Mouse (Mus musculus) thymus, adult 2 months (tissue): Measurements from ENCODE around the gene Dclk1. TPM values are rescaled to one million over a fixed set of nuclear protein-coding genes. Genes with fewer than 3 reads are reported as not detected.

Experiments used
- DNase-seq: peaks from one replicate; pipeline ENCODE4 v3.0.0; 2021
- H3K27ac ChIP-seq: fragments of 200-500 bp; 2 replicates; pipeline ENCODE4 v1.5.1; 2012; ENCODE audit warnings: low read length, control low read depth; ENCODE audit not compliant: control insufficient read depth, insufficient read depth
- H3K27me3 ChIP-seq: fragments of 200-500 bp; 2 replicates; pipeline ENCODE4 v1.6.1; 2012; ENCODE audit warnings: mild to moderate bottlenecking, low read length, moderate library complexity, mixed read lengths; ENCODE audit not compliant: control insufficient read depth, insufficient read depth
- H3K36me3 ChIP-seq: fragments of 200-500 bp; 2 replicates; pipeline ENCODE4 v1.6.1; 2012; ENCODE audit warnings: mild to moderate bottlenecking, low read length, moderate library complexity; ENCODE audit not compliant: control insufficient read depth, insufficient read depth
- H3K4me1 ChIP-seq: fragments of 200-500 bp; replicated peaks from 2 replicates; pipeline ENCODE4 v1.6.1; 2012; ENCODE audit warnings: low read length; ENCODE audit not compliant: control insufficient read depth, insufficient read depth
- H3K4me3 ChIP-seq: fragments of 200-500 bp; 2 replicates; pipeline ENCODE4 v1.5.1; 2012; ENCODE audit warnings: mild to moderate bottlenecking, low read length, control low read depth, moderate library complexity; ENCODE audit not compliant: control insufficient read depth, insufficient read depth
- CTCF ChIP-seq: fragments of 200-500 bp; IDR thresholded peaks from 2 replicates; pipeline ENCODE4 v1.5.1; 2012; ENCODE audit warnings: mild to moderate bottlenecking, control low read depth, low read length, moderate library complexity, borderline replicate concordance; ENCODE audit not compliant: control insufficient read depth, poor library complexity, insufficient read depth; ENCODE audit errors: extremely low read depth
- POLR2A ChIP-seq: fragments of 200-500 bp; IDR thresholded peaks from 2 replicates; pipeline ENCODE4 v1.6.1; 2012; ENCODE audit warnings: mild to moderate bottlenecking, low read length, control low read depth, moderate library complexity; ENCODE audit not compliant: control insufficient read depth, poor library complexity, insufficient read depth; ENCODE audit errors: extremely low read depth
- WGBS: fragments of 180-500 bp; shearing (Covaris S2); methylation state at CpG from one replicate; pipeline ENCODE4 v1.1.7; 2018; 5-methylcytosine and 5-hydroxymethylcytosine counted together
- polyA plus RNA-seq: library from polyadenylated mRNA; depleted of rRNA; stranded (reverse); fragments of >200 nt; gene quantifications from 2 replicates; pipeline ENCODE4 v1.2.3, GENCODE M21; 2012

Dclk1 gene
- polyA plus RNA-seq, 1 experiment: 1.6 TPM

- Histone ChIP-seq H3K27me3 (no peaks in the 10 kb centered on the region), H3K36me3 (no peaks in the 10 kb centered on the region), H3K4me3 (no peak overlapping the region), H3K4me1 (no peaks in the 10 kb centered on the region), H3K27ac (no peak overlapping the region)
- 95% methylated on average over 3 of the region's 3 CpGs for WGBS
- TF ChIP-seq POLR2A: no peak
- TF ChIP-seq CTCF: no peak
- no peak for DNase-seq
Observed at GRCm38 (mm10) chr3:55567476-55567875, 325.3 kb downstream of the Dclk1 start.

GRCm38 (mm10) chr3:55569539-55569938, 327.4 kb downstream of the Dclk1 start:
- WGBS: 85% methylated on average over 10 of the region's 10 CpGs
- DNase-seq: no peak

GRCm38 (mm10) chr3:55571034-55571433, 328.9 kb downstream of the Dclk1 start:
- Histone ChIP-seq H3K27ac (no peak overlapping the region), H3K4me1 (no peaks in the 10 kb centered on the region), H3K4me3 (no peak overlapping the region), H3K36me3 (no peaks in the 10 kb centered on the region), H3K27me3 (no peaks in the 10 kb centered on the region)
- no peak for DNase-seq
- 92% methylated on average over 3 of the region's 3 CpGs for WGBS
- TF ChIP-seq POLR2A (no peak), CTCF (no peak)

More at GRCm38 (mm10) chr3:55569539-55569938, 327.4 kb downstream of the Dclk1 start:
- H3K36me3 ChIP-seq: no peaks in the 10 kb centered on the region
- TF ChIP-seq CTCF (no peak), POLR2A (no peak)
- H3K4me1 ChIP-seq: no peaks in the 10 kb centered on the region
- no peak overlapping the region for H3K27ac ChIP-seq
- H3K4me3 ChIP-seq: no peak overlapping the region
- H3K27me3 ChIP-seq: no peaks in the 10 kb centered on the region

- TF ChIP-seq POLR2A (no peak), CTCF (no peak)
- 85% methylated on average over 11 of the region's 11 CpGs for WGBS
- Histone ChIP-seq H3K27ac (no peak overlapping the region), H3K4me1 (no peaks in the 10 kb centered on the region), H3K27me3 (no peaks in the 10 kb centered on the region), H3K36me3 (no peaks in the 10 kb centered on the region), H3K4me3 (no peak overlapping the region)
- DNase-seq: no peak
Observed at GRCm38 (mm10) chr3:55571552-55572296, 329.6 kb downstream of the Dclk1 start.

- Histone ChIP-seq H3K36me3 (no peaks in the 10 kb centered on the region), H3K27ac (no peak overlapping the region), H3K4me3 (no peak overlapping the region), H3K4me1 (no peaks in the 10 kb centered on the region), H3K27me3 (no peaks in the 10 kb centered on the region)
- no peak for TF ChIP-seq CTCF
- TF ChIP-seq POLR2A: no peak
- WGBS: 94% methylated on average over 4 of the region's 4 CpGs
- DNase-seq: no peak
Observed at GRCm38 (mm10) chr3:55572297-55572681, 330.1 kb downstream of the Dclk1 start.

GRCm38 (mm10) chr3:55574003-55574402, 331.8 kb downstream of the Dclk1 start:
- Histone ChIP-seq H3K4me3 (no peak overlapping the region), H3K27ac (no peak overlapping the region), H3K4me1 (no peaks in the 10 kb centered on the region), H3K36me3 (no peaks in the 10 kb centered on the region), H3K27me3 (no peaks in the 10 kb centered on the region)
- no peak for DNase-seq
- TF ChIP-seq POLR2A (no peak), CTCF (no peak)
- 77% methylated on average over 4 of the region's 4 CpGs for WGBS

GRCm38 (mm10) chr3:55587434-55587971, 345.3 kb downstream of the Dclk1 start:
- 85% methylated on average over 12 of the region's 12 CpGs for WGBS
- DNase-seq: no peak
- Histone ChIP-seq H3K4me1 (no peaks in the 10 kb centered on the region), H3K4me3 (no peak overlapping the region), H3K36me3 (no peaks in the 10 kb centered on the region), H3K27me3 (no peaks in the 10 kb centered on the region), H3K27ac (no peak overlapping the region)
- no peak for TF ChIP-seq POLR2A
- TF ChIP-seq CTCF: no peak
